Mouse (Mus musculus): ENCODE data around the gene Araf.
A peak's percentile ranks its signal among the peaks of the same experiment; 100 is the strongest.

Araf gene

DNA sequence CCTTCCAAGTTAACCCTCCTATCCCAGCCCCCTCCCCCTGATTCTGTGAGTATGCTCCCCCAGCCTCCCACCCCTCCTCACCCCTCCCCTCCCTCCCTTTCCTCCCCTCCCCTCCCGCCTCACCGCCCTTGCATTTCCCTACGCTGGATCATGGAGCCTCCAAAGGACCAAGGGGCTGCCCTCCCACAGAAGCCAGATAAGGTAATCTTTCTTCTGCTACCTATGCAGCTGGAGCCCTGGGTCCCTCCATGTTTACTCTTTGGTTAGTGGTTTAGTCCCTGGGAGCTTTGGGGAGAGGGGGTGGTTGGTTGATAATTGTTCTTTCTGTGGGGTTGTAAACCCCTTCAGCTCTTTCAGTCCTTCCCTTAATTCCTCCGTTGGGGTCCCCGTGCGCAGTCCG is at the start of gene Araf:
TSS of gene Araf (plus strand) at position 134 of the 400 bp plus-strand sequence.
- no peak for DNase-seq (ENCODE audit: low spot score)

DNA sequence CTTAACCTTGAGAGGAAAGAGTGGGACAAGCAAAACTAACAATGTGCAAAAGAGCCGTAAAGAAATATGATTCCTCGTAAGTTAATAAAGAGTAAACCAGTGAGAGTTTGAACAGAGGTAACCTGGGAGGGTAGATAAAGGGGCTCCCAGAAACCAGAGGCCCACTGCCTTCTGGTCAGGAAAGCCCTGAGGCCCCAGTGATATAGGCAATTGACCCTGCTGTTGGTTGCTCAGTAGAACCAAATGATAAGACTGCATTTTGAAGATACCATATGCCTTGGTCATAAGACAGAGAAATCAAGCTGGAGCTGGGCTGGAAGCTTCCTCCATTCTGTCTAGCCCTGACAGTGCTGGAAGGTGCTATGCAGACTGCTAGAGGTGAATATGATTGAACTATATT is 48.8 kb upstream of the Araf start:
- DNase-seq (ENCODE audit: low spot score) = no peak

DNA sequence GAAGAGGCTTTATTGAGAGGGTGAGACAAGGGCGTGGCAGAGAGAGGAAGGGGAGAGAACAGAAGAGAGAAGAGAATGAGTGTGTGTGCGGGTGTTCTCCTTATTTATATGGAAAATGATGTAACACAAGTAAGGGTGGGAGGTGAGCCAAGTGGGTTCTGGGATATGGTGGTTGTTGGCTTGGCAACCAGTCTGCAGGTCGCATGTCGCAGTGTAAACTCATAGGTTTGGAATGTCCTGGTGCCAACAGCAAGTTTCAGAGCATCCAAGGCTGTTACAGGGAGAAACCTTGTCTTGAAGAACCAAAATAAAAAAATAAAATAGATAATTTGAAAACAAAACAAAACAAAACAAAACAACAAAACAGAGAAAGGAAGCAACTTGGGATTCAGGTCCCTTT is 36.4 kb upstream of the Araf start:
- no peak for DNase-seq (ENCODE audit: low spot score)

DNA sequence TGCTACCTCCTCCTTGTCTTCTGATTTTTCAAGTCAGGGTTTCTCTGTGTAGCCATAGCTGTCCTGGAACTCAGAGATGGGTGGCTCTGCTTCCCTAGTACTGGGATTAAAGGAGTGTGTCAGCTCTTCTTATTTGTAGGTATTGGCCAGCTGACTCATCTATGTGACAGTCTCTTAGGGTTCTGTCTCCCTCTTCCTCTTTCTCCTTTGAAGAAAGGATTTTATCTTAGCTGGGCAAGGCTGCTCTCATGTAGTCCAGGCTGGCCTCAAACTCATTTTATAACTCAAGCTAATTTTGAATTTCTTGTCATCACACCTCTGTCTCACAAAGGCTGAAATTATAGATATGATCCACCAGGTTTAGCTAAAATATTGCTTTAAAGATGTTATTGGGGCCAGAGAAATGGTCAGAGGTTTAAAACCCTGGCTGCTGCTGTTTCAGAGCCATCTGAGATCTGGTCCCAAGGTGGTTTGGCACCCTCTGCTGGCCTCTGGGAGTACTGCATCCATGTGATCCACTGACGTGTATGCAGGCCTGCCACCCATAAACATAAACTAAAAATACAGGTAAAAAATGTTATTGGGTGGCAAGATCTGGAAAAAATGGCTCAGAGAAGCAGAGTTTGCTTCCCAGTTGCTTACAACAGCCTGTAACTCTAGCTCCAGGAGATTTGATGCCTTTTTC is 26.8 kb upstream of the Araf start:
- DNase-seq (ENCODE audit: low spot score) = peak; percentile 93

DNA sequence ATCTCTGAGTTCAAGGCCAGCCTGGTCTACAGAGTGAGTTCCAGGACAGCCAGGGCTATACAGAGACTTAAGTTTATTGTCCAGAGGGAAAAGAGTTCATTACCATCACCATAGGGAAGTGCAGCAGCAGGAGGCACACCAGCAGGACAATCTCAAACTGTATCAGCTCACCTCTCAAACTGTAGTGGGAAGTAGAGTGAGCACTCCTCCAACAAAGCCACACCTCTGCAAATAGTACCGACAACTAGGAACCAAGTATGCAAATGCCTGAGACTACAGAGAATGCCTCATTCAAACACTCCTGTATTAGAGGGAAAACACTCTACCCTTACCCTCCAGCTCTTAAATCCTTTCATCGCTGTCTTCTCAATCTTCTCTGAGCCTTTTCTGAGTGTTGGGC is 25.9 kb upstream of the Araf start:
- DNase-seq (ENCODE audit: low spot score) = no peak

DNA sequence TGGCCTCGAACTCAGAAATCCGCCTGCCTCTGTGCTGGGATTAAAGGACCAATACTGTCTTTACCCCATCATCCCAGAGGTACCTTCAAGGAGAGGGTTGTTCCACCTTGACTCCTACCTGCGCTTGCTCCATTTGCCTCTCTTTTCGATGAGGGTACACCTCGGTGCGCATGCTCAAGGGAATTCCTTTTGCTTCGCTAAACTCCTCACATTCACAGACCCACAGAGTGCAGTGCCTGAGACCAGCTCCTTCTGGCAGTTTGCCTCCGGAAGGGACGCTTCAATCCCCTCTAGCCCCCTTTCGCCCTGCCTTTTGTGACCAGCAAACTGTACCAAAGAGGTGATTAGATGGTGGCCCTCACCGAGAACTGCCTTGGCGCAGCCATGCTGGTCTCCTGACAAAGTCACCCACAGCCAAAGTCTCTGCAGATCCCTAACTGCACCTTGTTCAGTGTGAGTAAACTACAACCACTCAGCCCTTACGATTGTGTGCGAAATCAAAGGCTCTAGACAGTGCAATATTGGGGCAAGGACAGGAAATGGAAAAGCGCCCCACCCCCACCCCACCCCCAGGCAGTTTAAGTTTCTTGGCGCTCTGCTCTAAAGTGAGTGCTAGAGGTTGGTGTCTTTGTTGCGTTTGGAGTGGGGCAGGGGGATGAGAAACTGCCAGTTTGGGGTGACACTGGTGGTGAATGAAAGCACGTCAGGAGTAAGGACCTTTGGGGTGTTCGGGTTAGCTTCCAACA is 22.2 kb upstream of the Araf start:
- DNase-seq (ENCODE audit: low spot score) = no peak

DNA sequence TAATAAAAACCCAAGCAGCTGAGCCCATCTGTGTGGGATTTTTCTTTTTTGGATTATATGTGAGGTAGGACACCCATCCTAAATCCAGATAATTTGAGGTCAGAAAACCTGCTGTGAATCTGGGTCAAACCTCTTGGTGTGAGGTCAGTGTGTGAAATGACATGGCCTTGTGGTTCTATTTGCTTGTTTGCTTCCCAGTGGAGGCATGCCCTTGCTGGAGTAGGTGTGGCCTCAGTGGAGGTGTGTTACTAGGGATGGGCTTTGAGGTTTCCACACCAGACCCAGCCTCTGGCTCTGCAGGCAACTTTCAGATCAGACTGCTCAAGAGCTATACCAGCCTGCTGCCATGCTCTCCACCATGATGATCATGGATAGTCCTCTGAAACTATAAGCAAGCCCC is 20.0 kb upstream of the Araf start:
- no peak for DNase-seq (ENCODE audit: low spot score)

DNA sequence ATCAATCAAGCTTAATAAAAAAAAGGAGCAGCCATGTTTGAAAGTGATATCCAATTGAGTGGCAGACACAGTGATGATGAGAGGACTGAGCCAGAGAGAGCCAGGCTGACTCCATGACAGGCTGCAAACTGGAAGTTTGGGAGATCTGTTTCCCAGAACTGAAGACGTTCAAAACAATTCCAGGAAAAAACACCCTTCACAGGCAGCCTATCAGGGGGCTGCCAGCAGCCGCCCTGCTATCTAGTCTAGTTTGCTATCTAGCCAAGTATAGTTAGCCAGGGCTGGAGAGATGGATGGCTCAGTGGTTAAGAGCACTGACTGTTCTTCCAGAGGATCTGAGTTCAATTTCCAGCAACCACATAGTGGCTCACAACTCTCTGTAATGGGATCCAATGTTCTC is 10.3 kb upstream of the Araf start:
- DNase-seq (ENCODE audit: low spot score) = no peak

DNA sequence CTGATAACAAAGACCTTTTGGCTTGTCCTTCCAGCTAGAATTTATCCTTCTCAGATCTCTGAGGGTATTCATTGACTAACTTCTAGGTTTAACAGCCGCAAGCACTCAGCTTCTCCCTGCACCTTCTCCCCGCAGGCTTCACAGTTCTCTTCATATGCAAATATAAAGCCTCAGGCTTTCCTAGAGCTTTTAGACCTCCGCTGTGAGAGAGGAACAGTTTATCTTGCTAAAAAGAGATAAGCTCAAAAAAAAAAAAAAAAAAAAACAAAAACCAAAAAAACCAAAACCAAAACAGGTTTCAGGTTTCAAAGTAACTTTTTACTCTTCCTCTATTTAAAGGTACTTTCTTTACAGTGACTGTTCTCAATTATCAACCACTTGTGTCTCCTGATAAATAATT is 5.2 kb upstream of the Araf start:
- no peak for DNase-seq (ENCODE audit: low spot score)

DNA sequence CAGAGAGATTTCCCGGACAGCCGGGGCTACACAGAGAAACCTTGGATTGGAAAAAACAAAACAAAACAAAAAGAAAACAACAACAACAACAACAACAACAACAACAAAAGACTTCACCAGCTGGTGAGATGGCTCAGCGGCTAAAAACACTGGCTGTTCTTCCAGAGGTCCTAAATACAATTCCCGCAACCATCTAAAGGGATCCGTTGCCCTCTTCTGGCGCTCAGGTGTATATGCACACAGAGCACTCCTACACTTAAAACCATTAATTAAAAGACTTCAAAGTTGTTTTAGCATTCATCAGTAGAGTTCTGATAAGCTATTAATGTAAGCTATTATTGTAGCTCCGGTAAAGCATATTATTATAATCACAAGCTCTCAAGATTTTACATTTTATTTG is 4.4 kb upstream of the Araf start:
- no peak for DNase-seq (ENCODE audit: low spot score)

DNA sequence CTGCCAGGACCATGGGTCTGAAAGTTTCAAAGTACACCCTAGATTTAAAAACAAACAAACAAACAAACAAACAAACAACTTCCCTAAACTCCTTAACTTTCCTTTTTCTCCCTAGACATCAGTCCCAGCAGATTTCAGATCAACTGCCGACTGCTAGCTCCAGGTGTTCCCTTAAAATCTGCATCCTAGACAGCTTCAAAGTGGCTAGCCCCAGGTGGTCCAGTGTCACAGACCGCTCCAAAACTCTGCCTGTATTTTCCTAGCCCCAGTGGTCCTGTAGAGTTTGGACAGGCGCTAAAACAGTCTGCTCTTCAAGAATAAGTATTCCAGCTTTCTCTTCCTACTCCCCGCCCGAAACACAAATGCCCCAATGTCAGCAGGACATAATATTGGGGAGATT is 3.4 kb upstream of the Araf start:
- no peak for DNase-seq (ENCODE audit: low spot score)

DNA sequence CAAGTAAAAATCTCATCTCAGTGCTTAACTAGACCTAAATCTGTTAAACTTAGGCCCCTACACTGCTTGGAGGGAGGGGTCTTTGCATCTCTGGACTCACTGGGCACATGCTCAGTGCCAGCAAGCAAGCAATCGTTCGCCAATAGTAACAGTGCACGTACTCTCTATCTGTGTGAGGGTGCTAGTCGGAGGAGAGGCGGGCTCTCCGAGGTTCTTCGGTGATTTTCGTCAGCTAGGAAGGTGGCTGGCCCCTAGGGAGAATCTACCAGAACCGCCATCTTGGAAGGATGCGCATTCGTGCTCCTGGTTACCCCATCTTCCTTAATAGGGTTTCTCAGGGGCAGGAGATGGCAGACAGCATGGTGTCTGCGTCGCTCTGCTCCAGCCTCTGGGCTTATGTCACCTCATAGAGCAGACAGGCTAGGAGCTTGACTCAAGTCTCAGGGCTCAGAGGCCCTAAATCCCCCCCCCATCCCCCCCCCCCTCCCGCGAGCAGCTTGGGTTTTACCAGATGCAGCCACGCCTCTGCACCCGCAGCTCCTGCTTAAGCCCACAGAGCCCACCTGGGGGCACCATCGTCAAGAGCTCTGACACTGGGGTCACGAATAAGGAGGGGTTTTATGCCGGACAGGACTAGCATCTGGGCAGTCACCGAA is 655 bp downstream of the Araf start:
- no peak for DNase-seq (ENCODE audit: low spot score)

DNA sequence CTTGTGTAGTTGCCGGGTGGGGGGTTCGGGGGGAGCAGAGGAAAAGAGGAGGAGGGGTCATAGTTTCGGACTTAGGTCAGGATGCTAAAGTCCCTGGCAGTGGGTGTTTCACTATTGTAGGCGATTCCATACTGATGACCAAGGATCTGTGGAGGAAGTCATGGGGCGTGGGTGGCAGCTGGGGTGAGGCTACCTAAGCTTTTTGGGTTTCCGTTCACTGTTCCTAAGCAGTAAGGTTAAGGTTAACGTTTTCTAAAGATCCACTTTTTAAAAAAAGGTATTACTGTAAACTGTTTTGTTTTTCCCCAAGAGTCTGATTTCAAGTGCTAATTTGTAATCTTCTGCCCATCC is 1.2 kb downstream of the Araf start:
- DNase-seq (ENCODE audit: low spot score) = no peak

DNA sequence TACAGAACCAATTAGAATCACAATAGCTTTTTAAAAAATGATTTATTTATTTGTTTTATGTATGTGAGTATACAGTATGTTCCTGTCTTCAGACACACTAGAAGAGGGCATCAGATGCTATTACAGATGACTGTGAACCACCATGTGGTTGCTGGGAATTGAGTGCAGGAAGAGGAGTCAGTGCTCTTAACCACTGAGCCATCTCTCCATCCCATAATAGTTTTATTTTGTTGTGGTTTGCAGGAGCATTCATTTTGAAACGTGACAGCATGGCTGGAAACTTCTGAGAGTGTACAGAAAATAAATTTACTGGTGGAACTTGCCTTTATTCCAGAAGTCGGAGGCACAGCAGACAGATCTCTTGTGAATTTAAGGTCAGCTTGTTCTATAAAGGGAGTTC is 3.8 kb downstream of the Araf start:
- DNase-seq (ENCODE audit: low spot score) = no peak

DNA sequence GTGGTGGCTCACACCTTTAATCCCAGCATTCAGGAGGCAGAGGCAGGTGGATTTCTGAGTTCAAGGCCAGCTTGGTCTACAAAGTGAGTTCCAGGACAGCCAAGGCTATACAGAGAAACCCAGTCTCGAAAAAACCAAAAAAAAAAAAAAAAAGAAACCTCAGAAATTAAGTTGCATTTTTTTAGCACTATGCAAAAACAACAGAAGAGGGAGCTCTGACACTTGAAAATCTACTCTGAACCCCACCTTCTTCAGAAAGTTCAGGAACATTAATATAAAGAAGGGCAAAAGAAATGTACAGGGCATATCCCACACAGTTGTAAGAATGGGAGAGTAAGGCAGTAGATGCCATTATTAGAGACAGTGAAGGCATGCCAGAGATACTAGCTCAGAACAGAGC is 6.7 kb downstream of the Araf start:
- peak; percentile 32 for DNase-seq (ENCODE audit: low spot score)

DNA sequence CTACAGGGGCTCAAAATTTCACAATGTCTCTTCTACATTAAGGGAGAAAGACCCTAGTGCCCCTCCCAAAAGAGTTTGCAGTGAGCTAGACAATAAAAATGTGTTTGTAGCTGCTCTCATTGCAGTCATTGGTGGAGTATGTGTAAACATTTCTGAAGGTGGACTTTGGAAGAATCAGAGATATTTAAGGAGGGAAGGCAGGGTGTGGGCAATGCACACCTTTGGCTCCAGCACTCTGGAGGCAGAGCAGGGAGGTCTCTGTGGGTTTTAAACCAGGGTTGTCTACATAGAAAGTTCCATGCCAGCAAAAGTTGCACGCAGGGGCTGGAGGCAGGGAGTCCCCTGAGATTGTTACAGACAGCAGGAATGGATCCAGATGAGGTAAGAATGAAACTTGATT is 8.7 kb downstream of the Araf start:
- no peak for DNase-seq (ENCODE audit: low spot score)

DNA sequence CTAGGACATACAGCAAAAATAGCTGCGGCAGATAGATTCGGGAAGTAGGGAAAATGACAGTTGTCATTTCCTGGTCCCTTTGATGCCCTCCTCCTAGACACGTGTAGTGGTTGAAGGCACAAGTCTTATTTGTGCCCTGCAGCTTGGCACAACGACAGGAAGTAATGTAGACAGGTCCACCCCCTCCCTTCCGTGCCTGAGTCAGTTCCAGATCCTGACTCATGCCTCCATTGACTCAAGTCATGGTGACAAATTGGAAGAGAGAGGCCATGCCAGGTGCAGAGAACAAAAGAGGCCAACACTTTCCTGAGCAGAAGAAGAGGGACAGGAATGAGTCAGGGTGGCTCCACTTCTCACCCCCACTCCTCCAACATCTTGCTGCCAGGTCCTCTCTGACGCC is 19.4 kb downstream of the Araf start:
- no peak for DNase-seq (ENCODE audit: low spot score)

DNA sequence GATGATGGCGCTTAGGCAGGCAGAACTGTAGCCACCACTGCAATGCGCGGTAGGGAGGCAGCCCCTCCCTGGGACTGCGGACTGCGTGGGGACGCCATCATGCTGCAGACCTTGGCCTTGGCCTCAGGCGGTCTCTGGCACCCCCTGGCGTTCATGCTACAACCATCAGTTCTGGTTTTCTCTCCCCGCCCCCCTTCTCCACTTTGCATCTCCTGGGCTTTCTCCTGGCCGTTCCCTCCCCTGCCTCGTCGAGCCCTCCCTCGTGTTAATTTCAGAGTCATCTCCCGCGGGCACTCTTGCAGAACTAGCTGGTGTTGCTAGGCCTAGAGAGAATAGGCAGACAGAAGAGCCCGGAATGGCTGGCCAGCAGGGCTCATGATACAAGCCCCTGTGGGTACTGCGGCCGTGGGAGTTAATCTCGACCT is 21.6 kb downstream of the Araf start:
- DNase-seq (ENCODE audit: low spot score) = peak; percentile 75

DNA sequence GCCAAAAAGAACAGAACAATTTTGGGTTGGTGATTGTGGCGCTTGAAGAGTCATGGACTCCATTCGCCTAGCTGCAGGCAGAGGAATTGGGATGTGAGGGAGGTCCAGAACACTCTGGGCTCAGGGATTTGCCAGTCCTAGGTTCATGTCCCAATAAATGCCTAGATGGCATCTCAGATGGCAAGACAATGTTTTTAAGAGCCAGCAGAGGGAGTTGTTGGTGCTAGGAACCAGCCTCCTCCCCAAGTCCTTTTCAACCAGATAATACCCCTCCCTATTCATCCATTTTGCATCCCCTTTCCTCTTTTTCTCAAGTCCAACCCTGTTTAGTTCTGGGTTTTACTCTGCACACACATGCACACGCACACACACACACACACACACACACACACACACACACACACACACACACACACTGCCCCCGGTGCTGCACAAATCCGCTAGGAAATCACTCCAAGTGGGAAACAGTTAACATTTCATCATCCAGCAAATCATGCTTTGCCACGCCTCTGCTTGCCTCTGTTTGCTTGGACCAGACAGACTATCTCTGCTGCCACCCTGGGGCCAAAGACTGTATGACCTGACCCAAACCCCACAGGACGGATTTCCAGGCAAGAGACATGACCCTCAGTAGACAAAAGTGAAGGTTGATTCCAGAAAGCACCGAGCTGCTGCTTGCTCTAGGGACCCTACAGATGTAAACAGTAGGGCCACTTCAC is 22.3 kb downstream of the Araf start:
- peak; percentile 82 for DNase-seq (ENCODE audit: low spot score)

DNA sequence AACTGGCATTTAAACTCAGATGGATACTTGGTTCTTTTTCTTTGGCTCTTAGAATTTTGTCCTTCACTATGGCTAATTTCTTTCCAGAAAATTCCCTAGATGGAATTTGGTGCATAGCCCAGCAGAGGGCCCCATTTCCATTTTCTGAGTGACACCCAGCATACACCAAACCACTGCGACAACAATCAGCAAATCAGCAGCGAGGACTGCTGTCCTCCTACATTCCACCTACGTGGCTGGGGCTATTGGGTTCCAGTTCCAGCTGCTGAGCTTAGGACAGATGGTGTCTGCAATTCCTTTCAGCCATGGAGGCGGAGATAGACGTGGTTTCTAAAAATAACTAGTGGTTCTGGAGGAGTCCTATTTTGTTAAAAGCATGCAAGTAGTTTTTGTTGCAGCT is 31.3 kb downstream of the Araf start:
- peak; percentile 87 for DNase-seq (ENCODE audit: low spot score)

DNA sequence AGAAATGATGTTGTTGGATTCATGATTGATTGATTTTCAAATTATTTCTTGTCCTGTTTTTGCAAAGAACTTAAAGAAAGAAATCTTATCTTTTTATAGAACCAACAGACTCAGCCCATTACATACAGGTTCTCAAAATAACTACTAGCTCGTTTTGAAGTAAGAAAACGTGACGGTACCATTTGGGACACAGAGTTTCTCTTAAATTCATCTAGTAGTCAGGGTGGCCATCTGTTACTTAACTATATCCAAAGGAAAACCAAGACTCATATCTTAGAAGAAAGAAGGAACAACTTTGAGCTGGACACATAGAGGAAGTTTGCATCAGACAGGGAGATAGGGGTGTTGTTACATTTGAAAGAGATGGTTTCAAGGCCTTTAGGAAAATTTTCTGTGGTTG is 49.6 kb downstream of the Araf start:
- no peak for DNase-seq (ENCODE audit: low spot score)

DNA sequence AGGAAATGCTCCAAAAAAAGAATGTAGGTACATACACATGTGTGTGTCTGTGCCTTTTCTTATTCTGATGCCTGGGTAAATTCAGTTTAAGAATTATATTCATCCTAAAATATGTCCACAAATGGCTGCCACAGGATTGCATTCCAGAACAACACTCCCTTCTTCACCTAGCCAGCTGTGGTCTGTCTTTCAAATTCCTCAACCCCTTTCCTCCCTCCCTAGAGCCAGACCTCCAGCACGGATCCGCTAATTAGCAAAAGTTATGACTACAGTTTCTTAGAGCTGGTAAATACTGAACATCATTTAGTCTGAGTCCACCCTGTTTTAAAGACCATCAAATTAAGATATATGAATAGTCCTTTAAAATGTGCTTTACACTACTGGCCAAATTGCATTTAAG is 50.2 kb downstream of the Araf start:
- no peak for DNase-seq (ENCODE audit: low spot score)
